Mouse (Mus musculus) kidney, adult 2 months (tissue): ENCODE measurements at regions not wholly inside any gene's neighbourhood (a gene's known extent, or its start where the extent isn't known, plus 50 kb on each side); places are given as distances from the start of the nearest gene placed in this dataset.

Source experiments
- CTCF ChIP-seq: fragments of 200-500 bp; conservative IDR thresholded peaks from 2 replicates; pipeline ENCODE4 v1.5.1; 2011; ENCODE audit warnings: low read depth, mild to moderate bottlenecking, control low read depth, low read length, moderate library complexity, mixed read lengths; ENCODE audit not compliant: insufficient read depth, insufficient read length
- POLR2A ChIP-seq: fragments of 200-500 bp; IDR thresholded peaks from one replicate; pipeline ENCODE4 v1.6.1; 2011; ENCODE audit warnings: low read depth, low read length, control low read depth

DNA sequence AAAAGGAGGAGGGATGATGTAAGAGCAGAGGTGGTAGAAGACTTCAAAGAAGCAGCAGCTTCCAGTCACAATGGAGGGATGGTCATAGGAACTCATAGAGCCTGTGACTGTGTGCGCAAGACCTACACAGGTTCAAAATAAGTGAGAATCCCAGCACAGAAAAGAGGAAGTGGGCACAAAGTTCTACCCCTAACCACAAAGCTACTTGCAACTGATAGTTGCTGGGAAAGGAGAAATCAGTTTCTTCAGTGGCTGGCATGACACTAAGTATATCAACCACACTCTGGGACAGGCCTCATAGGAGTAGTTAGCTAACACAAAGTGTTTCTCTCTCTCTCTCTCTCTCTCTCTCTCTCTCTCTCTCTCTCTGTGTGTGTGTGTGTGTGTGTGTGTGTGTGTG is 193.8 kb downstream of the Actr3 start:
- no peak for TF ChIP-seq POLR2A
- TF ChIP-seq CTCF: no peak
